Mouse (Mus musculus): ENCODE results near the gene Gm4303. TPM values are rescaled to one million over a fixed set of nuclear protein-coding genes. Genes with fewer than 3 reads are reported as not detected.
"Not testable (repeated sequence)": the region's sequence is repeated elsewhere in the genome, so short reads cannot be mapped to it uniquely, and the experiment has no call there.

The Gm4303 gene
- not detected in 2 replicates for polyA plus RNA-seq (2015; fragmentation: Nextera tagmentation; extraction: Ambion mirVana)

- not testable (repeated sequence) for H3K4me3 ChIP-seq (replicated peaks); ATAC-seq (ENCODE audit: insufficient number of reproducible peaks, low FRiP score, low TSS enrichment, low read depth); H3K27me3 ChIP-seq; H3K27ac ChIP-seq (replicated peaks); H3K9ac ChIP-seq; H3K36me3 ChIP-seq; H3K4me1 ChIP-seq; H3K9me3 ChIP-seq (replicated peaks); H3K4me2 ChIP-seq (replicated peaks)
- no CpG with 5 or more reads among the region's 3 CpGs for WGBS
These were observed at the start of gene Gm4303 for GRCm38 (mm10) chr10:100345672-100346071. Gm4303 (plus strand) TSS chr10:100345972.

DNA sequence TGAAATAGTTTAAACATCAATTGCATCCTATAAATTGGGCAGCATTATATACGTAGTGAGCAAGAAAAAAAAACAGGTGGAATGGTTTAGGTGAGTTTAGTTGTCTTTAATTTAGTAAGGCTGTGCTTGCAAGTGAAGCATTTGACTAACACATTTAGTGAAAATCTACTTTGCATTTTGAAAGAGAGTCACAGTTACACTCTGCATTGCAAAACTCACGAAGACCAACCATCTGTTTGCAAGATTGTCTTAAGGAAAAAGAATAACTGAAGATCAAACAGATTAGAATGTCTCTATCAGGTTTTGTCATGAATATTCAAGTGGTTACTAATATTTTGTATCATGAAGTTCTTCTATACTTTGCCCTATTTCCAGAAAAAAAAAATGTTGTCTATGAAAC is 49.7 kb upstream of the Gm4303 start:
- Histone ChIP-seq H3K36me3 (no peaks in the 10 kb centered on the region), H3K27ac (replicated peaks) (no peak overlapping the region), H3K9ac (no peak overlapping the region), H3K4me1 (no peaks in the 10 kb centered on the region), H3K27me3 (no peaks in the 10 kb centered on the region), H3K4me3 (replicated peaks) (no peak overlapping the region), H3K9me3 (replicated peaks) (no peaks in the 10 kb centered on the region), H3K4me2 (replicated peaks) (no peak overlapping the region)
- WGBS = 62% methylated on average over 2 of the region's 2 CpGs
- ATAC-seq (ENCODE audit: insufficient number of reproducible peaks, low FRiP score, low TSS enrichment, low read depth) = no peak

DNA sequence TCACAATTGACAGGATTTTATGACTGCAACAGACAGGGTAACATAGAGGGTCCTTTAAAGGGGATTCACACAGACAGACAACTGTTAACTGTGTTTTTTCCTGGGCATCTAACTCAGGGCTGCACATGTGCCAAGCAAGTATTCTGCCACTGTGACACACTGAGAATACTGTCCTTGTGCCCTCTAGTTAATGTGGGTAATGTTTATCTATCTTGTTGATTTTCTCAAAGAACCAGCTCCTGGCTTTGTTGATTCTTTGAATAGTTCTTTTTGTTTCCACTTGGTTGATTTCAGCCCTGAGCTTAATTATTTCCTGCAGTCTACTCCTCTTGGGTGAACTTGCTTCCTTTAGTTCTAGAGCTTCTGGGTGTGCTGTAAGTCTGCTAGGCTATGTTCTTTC is 45.7 kb upstream of the Gm4303 start:
- H3K9me3 ChIP-seq (replicated peaks); H3K9ac ChIP-seq; H3K27ac ChIP-seq (replicated peaks); H3K36me3 ChIP-seq; H3K4me2 ChIP-seq (replicated peaks); H3K4me3 ChIP-seq (replicated peaks); ATAC-seq (ENCODE audit: insufficient number of reproducible peaks, low FRiP score, low TSS enrichment, low read depth); H3K4me1 ChIP-seq; H3K27me3 ChIP-seq: not testable (repeated sequence)

DNA sequence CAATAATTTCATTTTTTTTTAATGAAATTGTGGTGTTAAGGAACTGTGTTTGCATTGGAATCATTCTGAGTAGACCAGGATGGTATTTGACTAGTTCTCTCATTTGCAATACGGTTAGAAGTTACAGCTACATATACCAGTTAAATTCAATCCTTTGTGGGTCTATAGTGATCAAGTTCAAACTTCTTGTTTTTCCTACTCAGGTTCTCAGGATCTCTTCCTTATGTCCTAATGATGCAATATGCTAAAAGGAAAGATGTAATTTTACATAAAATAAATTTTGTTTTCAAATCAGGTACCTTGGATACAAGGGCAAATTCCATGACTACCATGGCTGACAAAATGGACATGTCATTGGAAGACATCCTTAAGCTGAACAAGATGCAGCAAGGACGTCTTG is 10.4 kb upstream of the Gm4303 start, which contains the start of gene Gm4301:
Gene Gm4301 (plus strand): TSS at position 301 of the 400 bp plus-strand sequence.
- not testable (repeated sequence) for H3K9ac ChIP-seq; H3K4me2 ChIP-seq (replicated peaks); ATAC-seq (ENCODE audit: insufficient number of reproducible peaks, low FRiP score, low TSS enrichment, low read depth); H3K4me3 ChIP-seq (replicated peaks); H3K27ac ChIP-seq (replicated peaks); H3K9me3 ChIP-seq (replicated peaks); H3K27me3 ChIP-seq; H3K36me3 ChIP-seq; H3K4me1 ChIP-seq
- WGBS = no CpG with 5 or more reads among the region's 2 CpGs

GRCm38 (mm10) chr10:100340536-100340935 is 5.2 kb upstream of the Gm4303 start, which contains the start of gene Gm4302:
Gm4302 (plus strand) TSS chr10:100340836.
- not testable (repeated sequence) for H3K9ac ChIP-seq; ATAC-seq (ENCODE audit: insufficient number of reproducible peaks, low FRiP score, low TSS enrichment, low read depth); H3K36me3 ChIP-seq; H3K4me1 ChIP-seq; H3K27ac ChIP-seq (replicated peaks); H3K27me3 ChIP-seq; H3K4me3 ChIP-seq (replicated peaks); H3K9me3 ChIP-seq (replicated peaks); H3K4me2 ChIP-seq (replicated peaks)
- WGBS = no CpG with 5 or more reads among the region's 3 CpGs

DNA sequence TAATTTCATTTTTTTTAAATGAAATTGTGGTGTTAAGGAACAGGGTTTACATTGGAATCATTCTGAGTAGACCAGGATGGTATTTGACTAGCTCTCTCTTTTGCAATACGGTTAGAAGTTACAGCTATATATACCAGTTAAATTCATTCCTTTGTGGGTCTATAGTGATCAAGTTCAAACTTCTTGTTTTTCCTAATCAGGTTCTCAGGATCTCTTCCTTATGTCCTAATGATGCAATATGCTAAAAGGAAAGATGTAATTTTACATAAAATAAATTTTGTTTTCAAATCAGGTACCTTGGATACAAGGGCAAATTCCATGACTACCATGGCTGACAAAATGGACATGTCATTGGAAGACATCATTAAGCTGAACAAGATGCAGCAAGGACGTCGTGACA is 5.0 kb downstream of the Gm4303 start, which contains the start of gene Gm4305:
Gene Gm4305 (plus strand): TSS at position 301 of the 400 bp plus-strand sequence.
- not testable (repeated sequence) for H3K27me3 ChIP-seq; H3K4me1 ChIP-seq; ATAC-seq (ENCODE audit: insufficient number of reproducible peaks, low FRiP score, low TSS enrichment, low read depth); H3K27ac ChIP-seq (replicated peaks); H3K4me2 ChIP-seq (replicated peaks); H3K4me3 ChIP-seq (replicated peaks); H3K9ac ChIP-seq; H3K36me3 ChIP-seq; H3K9me3 ChIP-seq (replicated peaks)
- WGBS = no CpG with 5 or more reads among the region's 3 CpGs

DNA sequence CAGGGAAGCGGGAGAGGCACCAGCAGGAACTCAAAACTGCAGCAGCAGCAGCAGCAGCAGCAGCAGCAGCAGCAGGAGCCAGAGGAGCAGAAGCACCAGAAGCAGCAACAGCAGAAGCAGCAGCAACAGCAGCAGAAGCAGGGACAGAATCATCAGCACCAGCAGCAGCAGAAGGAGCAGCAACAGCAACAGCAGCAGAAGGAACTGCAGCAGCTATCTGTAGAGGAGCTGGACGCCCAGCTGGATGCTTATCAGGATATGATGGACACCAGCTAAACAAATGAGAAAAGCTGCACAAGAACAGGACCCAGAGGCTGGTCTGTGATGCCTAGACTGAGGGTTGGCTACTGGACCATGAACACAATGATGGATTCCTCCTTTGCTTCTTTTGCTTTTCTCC is 11.1 kb downstream of the Gm4303 start:
- H3K9ac ChIP-seq; H3K4me3 ChIP-seq (replicated peaks); H3K4me1 ChIP-seq; ATAC-seq (ENCODE audit: insufficient number of reproducible peaks, low FRiP score, low TSS enrichment, low read depth); H3K9me3 ChIP-seq (replicated peaks); H3K36me3 ChIP-seq; H3K27me3 ChIP-seq; H3K27ac ChIP-seq (replicated peaks); H3K4me2 ChIP-seq (replicated peaks): not testable (repeated sequence)
- WGBS = 68% methylated on average over 2 of the region's 2 CpGs

DNA sequence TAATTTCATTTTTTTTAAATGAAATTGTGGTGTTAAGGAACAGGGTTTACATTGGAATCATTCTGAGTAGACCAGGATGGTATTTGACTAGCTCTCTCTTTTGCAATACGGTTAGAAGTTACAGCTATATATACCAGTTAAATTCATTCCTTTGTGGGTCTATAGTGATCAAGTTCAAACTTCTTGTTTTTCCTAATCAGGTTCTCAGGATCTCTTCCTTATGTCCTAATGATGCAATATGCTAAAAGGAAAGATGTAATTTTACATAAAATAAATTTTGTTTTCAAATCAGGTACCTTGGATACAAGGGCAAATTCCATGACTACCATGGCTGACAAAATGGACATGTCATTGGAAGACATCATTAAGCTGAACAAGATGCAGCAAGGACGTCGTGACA is 15.3 kb downstream of the Gm4303 start, which contains the start of gene Gm4307:
Gene Gm4307 (plus strand): TSS at position 301 of the 400 bp plus-strand sequence.
- not testable (repeated sequence) for H3K27me3 ChIP-seq; H3K27ac ChIP-seq (replicated peaks); H3K9me3 ChIP-seq (replicated peaks); H3K4me2 ChIP-seq (replicated peaks); H3K9ac ChIP-seq; H3K4me1 ChIP-seq; ATAC-seq (ENCODE audit: insufficient number of reproducible peaks, low FRiP score, low TSS enrichment, low read depth); H3K4me3 ChIP-seq (replicated peaks); H3K36me3 ChIP-seq
- no CpG with 5 or more reads among the region's 3 CpGs for WGBS

DNA sequence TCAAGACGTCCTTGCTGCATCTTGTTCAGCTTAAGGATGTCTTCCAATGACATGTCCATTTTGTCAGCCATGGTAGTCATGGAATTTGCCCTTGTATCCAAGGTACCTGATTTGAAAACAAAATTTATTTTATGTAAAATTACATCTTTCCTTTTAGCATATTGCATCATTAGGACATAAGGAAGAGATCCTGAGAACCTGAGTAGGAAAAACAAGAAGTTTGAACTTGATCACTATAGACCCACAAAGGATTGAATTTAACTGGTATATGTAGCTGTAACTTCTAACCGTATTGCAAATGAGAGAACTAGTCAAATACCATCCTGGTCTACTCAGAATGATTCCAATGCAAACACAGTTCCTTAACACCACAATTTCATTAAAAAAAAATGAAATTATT is 36.7 kb downstream of the Gm4303 start, which contains the start of gene Gm4312:
Gene Gm4312 (minus strand): TSS at position 101 of the 400 bp plus-strand sequence.
- not testable (repeated sequence) for H3K4me3 ChIP-seq (replicated peaks); H3K4me1 ChIP-seq
- no CpG with 5 or more reads among the region's 2 CpGs for WGBS

More for the DNA sequence above, 36.7 kb downstream of the Gm4303 start, which contains the start of gene Gm4312:
- not testable (repeated sequence) for H3K27ac ChIP-seq (replicated peaks); H3K4me2 ChIP-seq (replicated peaks); H3K36me3 ChIP-seq; H3K9ac ChIP-seq; ATAC-seq (ENCODE audit: insufficient number of reproducible peaks, low FRiP score, low TSS enrichment, low read depth); H3K9me3 ChIP-seq (replicated peaks); H3K27me3 ChIP-seq

Other genes with a start within 250 kb of the Gm4303 start
- gene Gm4301, start 10.3 kb upstream of the Gm4303 start, polyA plus RNA-seq (2015; fragmentation: Nextera tagmentation; extraction: Ambion mirVana) = not detected in 2 replicates
- not detected in 2 replicates for gene Gm4302, start 5.1 kb upstream of the Gm4303 start, polyA plus RNA-seq (2015; fragmentation: Nextera tagmentation; extraction: Ambion mirVana)
- not detected in 2 replicates for gene Gm4305, start 5.1 kb downstream of the Gm4303 start, polyA plus RNA-seq (2015; fragmentation: Nextera tagmentation; extraction: Ambion mirVana)
- not detected in 2 replicates for gene Gm4307, start 15.4 kb downstream of the Gm4303 start, polyA plus RNA-seq (2015; fragmentation: Nextera tagmentation; extraction: Ambion mirVana)
- gene Gm4312, start 36.6 kb downstream of the Gm4303 start, polyA plus RNA-seq (2015; fragmentation: Nextera tagmentation; extraction: Ambion mirVana) = not detected in 2 replicates
- gene Tmtc3, start 141.4 kb downstream of the Gm4303 start, polyA plus RNA-seq (2015; fragmentation: Nextera tagmentation; extraction: Ambion mirVana) = 18.5 and 19.2 TPM in 2 replicates
- 5.4 and 5.5 TPM in 2 replicates for gene Cep290, start 141.6 kb downstream of the Gm4303 start, polyA plus RNA-seq (2015; fragmentation: Nextera tagmentation; extraction: Ambion mirVana)
- 7.8 and 9.2 TPM in 2 replicates for gene 4930430F08Rik, start 244.5 kb downstream of the Gm4303 start, polyA plus RNA-seq (2015; fragmentation: Nextera tagmentation; extraction: Ambion mirVana)
- not detected in 2 replicates for gene 1700017N19Rik, start 244.5 kb downstream of the Gm4303 start, polyA plus RNA-seq (2015; fragmentation: Nextera tagmentation; extraction: Ambion mirVana)

Data from embryonic facial prominence, embryonic 15.5 days (tissue).